Mouse (Mus musculus): ENCODE measurements at regions not wholly inside any gene's neighbourhood (a gene's known extent, or its start where the extent isn't known, plus 50 kb on each side); places are given as distances from the start of the nearest gene placed in this dataset.

GRCm38 (mm10) chr1:193778181-193778580 is 408.1 kb upstream of the Camk1g start:
- H3K9ac ChIP-seq: no peak overlapping the region
- H3K4me2 ChIP-seq: no peak overlapping the region
- H3K4me1 ChIP-seq: no peaks in the 10 kb centered on the region
- H3K36me3 ChIP-seq: no peaks in the 10 kb centered on the region
- 73% methylated on average over 1 of the region's 1 CpGs for WGBS
- H3K9me3 ChIP-seq: no peaks in the 10 kb centered on the region
- no peaks in the 10 kb centered on the region for H3K27me3 ChIP-seq
- H3K4me3 ChIP-seq: no peak overlapping the region
- no peak overlapping the region for H3K27ac ChIP-seq
- no peak for ATAC-seq (ENCODE audit: borderline replicate concordance, extremely low read depth, low FRiP score, low TSS enrichment)

- no peaks in the 10 kb centered on the region for H3K36me3 ChIP-seq
- H3K9me3 ChIP-seq: no peaks in the 10 kb centered on the region
- H3K4me3 ChIP-seq: no peak overlapping the region
- WGBS: 71% methylated on average over 4 of the region's 4 CpGs
- no peak for ATAC-seq (ENCODE audit: borderline replicate concordance, extremely low read depth, low FRiP score, low TSS enrichment)
- H3K4me1 ChIP-seq: no peaks in the 10 kb centered on the region
- H3K27ac ChIP-seq: no peak overlapping the region
- H3K4me2 ChIP-seq: no peak overlapping the region
- no peaks in the 10 kb centered on the region for H3K27me3 ChIP-seq
- no peak overlapping the region for H3K9ac ChIP-seq
Measured at GRCm38 (mm10) chr1:193769546-193769945, 399.4 kb upstream of the Camk1g start.

GRCm38 (mm10) chr1:193764103-193764502 is 394.0 kb upstream of the Camk1g start:
- H3K4me2 ChIP-seq: no peak overlapping the region
- H3K4me3 ChIP-seq: no peak overlapping the region
- no peaks in the 10 kb centered on the region for H3K9me3 ChIP-seq
- H3K9ac ChIP-seq: no peak overlapping the region
- H3K27ac ChIP-seq: no peak overlapping the region
- ATAC-seq (ENCODE audit: borderline replicate concordance, extremely low read depth, low FRiP score, low TSS enrichment): no peak
- H3K27me3 ChIP-seq: no peaks in the 10 kb centered on the region
- no peaks in the 10 kb centered on the region for H3K4me1 ChIP-seq
- H3K36me3 ChIP-seq: no peaks in the 10 kb centered on the region

GRCm38 (mm10) chr1:193751819-193752251 is 381.7 kb upstream of the Camk1g start:
- Histone ChIP-seq H3K36me3 (no peaks in the 10 kb centered on the region), H3K4me2 (no peak overlapping the region), H3K9me3 (no peaks in the 10 kb centered on the region), H3K4me1 (no peaks in the 10 kb centered on the region), H3K4me3 (no peak overlapping the region), H3K27me3 (no peaks in the 10 kb centered on the region), H3K9ac (no peak overlapping the region), H3K27ac (no peak overlapping the region)
- WGBS: 21% methylated on average over 4 of the region's 4 CpGs
- ATAC-seq (ENCODE audit: borderline replicate concordance, extremely low read depth, low FRiP score, low TSS enrichment): peak; percentile 42; the same call in 1 of the 2 replicates

- Histone ChIP-seq H3K27me3 (no peaks in the 10 kb centered on the region), H3K36me3 (no peaks in the 10 kb centered on the region), H3K27ac (no peak overlapping the region), H3K4me2 (no peak overlapping the region), H3K4me1 (no peaks in the 10 kb centered on the region), H3K9ac (no peak overlapping the region), H3K9me3 (no peaks in the 10 kb centered on the region), H3K4me3 (no peak overlapping the region)
- no peak for ATAC-seq (ENCODE audit: borderline replicate concordance, extremely low read depth, low FRiP score, low TSS enrichment)
- 52% methylated on average over 4 of the region's 4 CpGs for WGBS
Measured at GRCm38 (mm10) chr1:193750929-193751328, 380.8 kb upstream of the Camk1g start.

GRCm38 (mm10) chr1:193747426-193747960 is 377.4 kb upstream of the Camk1g start:
- WGBS: 75% methylated on average over 6 of the region's 6 CpGs
- H3K4me3 ChIP-seq: no peak overlapping the region
- no peak for ATAC-seq (ENCODE audit: borderline replicate concordance, extremely low read depth, low FRiP score, low TSS enrichment)
- no peaks in the 10 kb centered on the region for H3K9me3 ChIP-seq
- H3K27me3 ChIP-seq: no peaks in the 10 kb centered on the region
- H3K9ac ChIP-seq: no peak overlapping the region
- no peaks in the 10 kb centered on the region for H3K4me1 ChIP-seq
- no peak overlapping the region for H3K27ac ChIP-seq
- no peaks in the 10 kb centered on the region for H3K36me3 ChIP-seq
- no peak overlapping the region for H3K4me2 ChIP-seq

GRCm38 (mm10) chr1:193742688-193743087 is 372.6 kb upstream of the Camk1g start:
- no peaks in the 10 kb centered on the region for H3K4me1 ChIP-seq
- H3K36me3 ChIP-seq: no peaks in the 10 kb centered on the region
- ATAC-seq (ENCODE audit: borderline replicate concordance, extremely low read depth, low FRiP score, low TSS enrichment): no peak
- H3K9ac ChIP-seq: no peak overlapping the region
- H3K4me3 ChIP-seq: no peak overlapping the region
- H3K4me2 ChIP-seq: no peak overlapping the region
- H3K27me3 ChIP-seq: no peaks in the 10 kb centered on the region
- no peaks in the 10 kb centered on the region for H3K9me3 ChIP-seq
- H3K27ac ChIP-seq: no peak overlapping the region
- 84% methylated on average over 2 of the region's 2 CpGs for WGBS

- Histone ChIP-seq H3K4me3 (no peak overlapping the region), H3K27me3 (no peaks in the 10 kb centered on the region), H3K4me2 (no peak overlapping the region), H3K4me1 (no peaks in the 10 kb centered on the region), H3K9me3 (no peaks in the 10 kb centered on the region), H3K36me3 (no peaks in the 10 kb centered on the region), H3K27ac (no peak overlapping the region), H3K9ac (no peak overlapping the region)
- 40% methylated on average over 6 of the region's 6 CpGs for WGBS
- ATAC-seq (ENCODE audit: borderline replicate concordance, extremely low read depth, low FRiP score, low TSS enrichment): no peak
Measured at GRCm38 (mm10) chr1:193738821-193739220, 368.7 kb upstream of the Camk1g start.

GRCm38 (mm10) chr1:193735949-193736518 is 365.9 kb upstream of the Camk1g start:
- Histone ChIP-seq H3K9ac (no peak overlapping the region), H3K4me2 (no peak overlapping the region), H3K27ac (no peak overlapping the region), H3K4me1 (no peaks in the 10 kb centered on the region), H3K9me3 (no peaks in the 10 kb centered on the region), H3K27me3 (no peaks in the 10 kb centered on the region), H3K36me3 (no peaks in the 10 kb centered on the region), H3K4me3 (no peak overlapping the region)
- 57% methylated on average over 1 of the region's 1 CpGs for WGBS
- no peak for ATAC-seq (ENCODE audit: borderline replicate concordance, extremely low read depth, low FRiP score, low TSS enrichment)

GRCm38 (mm10) chr1:193734014-193734763 is 364.1 kb upstream of the Camk1g start:
- Histone ChIP-seq H3K27ac (no peak overlapping the region), H3K4me2 (no peak overlapping the region), H3K9ac (no peak overlapping the region), H3K9me3 (no peaks in the 10 kb centered on the region), H3K27me3 (no peaks in the 10 kb centered on the region), H3K36me3 (no peaks in the 10 kb centered on the region), H3K4me3 (no peak overlapping the region), H3K4me1 (no peaks in the 10 kb centered on the region)
- WGBS: 56% methylated on average over 4 of the region's 4 CpGs
- no peak for ATAC-seq (ENCODE audit: borderline replicate concordance, extremely low read depth, low FRiP score, low TSS enrichment)

GRCm38 (mm10) chr1:193733402-193733801 is 363.3 kb upstream of the Camk1g start:
- Histone ChIP-seq H3K27ac (no peak overlapping the region), H3K27me3 (no peaks in the 10 kb centered on the region), H3K9me3 (no peaks in the 10 kb centered on the region), H3K4me3 (no peak overlapping the region), H3K4me2 (no peak overlapping the region), H3K36me3 (no peaks in the 10 kb centered on the region), H3K4me1 (no peaks in the 10 kb centered on the region), H3K9ac (no peak overlapping the region)
- no peak for ATAC-seq (ENCODE audit: borderline replicate concordance, extremely low read depth, low FRiP score, low TSS enrichment)
- WGBS: 14% methylated on average over 5 of the region's 5 CpGs

- no peaks in the 10 kb centered on the region for H3K36me3 ChIP-seq
- WGBS: 6% methylated on average over 1 of the region's 1 CpGs
Measured at GRCm38 (mm10) chr1:193732113-193732512, 362.0 kb upstream of the Camk1g start.

More at GRCm38 (mm10) chr1:193732113-193732512, 362.0 kb upstream of the Camk1g start:
- no peak overlapping the region for H3K4me3 ChIP-seq
- H3K4me1 ChIP-seq: no peaks in the 10 kb centered on the region
- H3K27me3 ChIP-seq: no peaks in the 10 kb centered on the region
- H3K9ac ChIP-seq: no peak overlapping the region
- H3K9me3 ChIP-seq: no peaks in the 10 kb centered on the region
- H3K27ac ChIP-seq: no peak overlapping the region
- no peak for ATAC-seq (ENCODE audit: borderline replicate concordance, extremely low read depth, low FRiP score, low TSS enrichment)
- H3K4me2 ChIP-seq: no peak overlapping the region
